Mouse (Mus musculus) kidney, postnatal 25 days (tissue): ENCODE results near the gene Ptf1a.

ENCODE experiments used
- DNase-seq, 2 experiments: peaks; one replicate each; pipeline ENCODE4 v3.0.0; 2021; ENCODE audit warnings: mixed read lengths in 2 of 2

Gene Ptf1a

GRCm38 (mm10) chr2:19455228-19455627 lies 9.8 kb downstream of the Ptf1a start:
- no peak for DNase-seq

- no peak for DNase-seq
Measured at GRCm38 (mm10) chr2:19455857-19456482, 10.5 kb downstream of the Ptf1a start.

GRCm38 (mm10) chr2:19458785-19459184 lies 13.3 kb downstream of the Ptf1a start:
- DNase-seq: no peak

- DNase-seq: no peak
Measured at GRCm38 (mm10) chr2:19461940-19462339, 16.5 kb downstream of the Ptf1a start.

- no peak for DNase-seq
Measured at GRCm38 (mm10) chr2:19490262-19490661, 44.8 kb downstream of the Ptf1a start.
